Mouse (Mus musculus) left cerebral cortex, postnatal 36 days (tissue): ENCODE measurements around the gene Slc44a3. TPM values are rescaled to one million over a fixed set of nuclear protein-coding genes. Genes with fewer than 3 reads are reported as not detected.
"Not testable (repeated sequence)": the region's sequence is repeated elsewhere in the genome, so short reads cannot be mapped to it uniquely, and the experiment has no call there.

Source experiments
- DNase-seq, 2 experiments: peaks; one replicate each; pipeline ENCODE4 v3.0.0; 2021 to 2022; ENCODE audit warnings: low spot score in 2 of 2, mixed read lengths in 1 of 2
- intact Hi-C: fragments of 180-260 bp; cut with DNase I; formaldehyde crosslinking; loops from one replicate; pipeline ENCODE4 v1.15.1; 2025
- total RNA-seq, 2 experiments: library from RNA; stranded (reverse); gene quantifications; 2 replicates each; pipeline ENCODE4 v1.2.3; 2021

The Slc44a3 gene
- total RNA-seq, 2 experiments from 2014 or later, result not detected

GRCm38 (mm10) chr3:121556304-121556703, 24.1 kb upstream of the Slc44a3 start:
- intact Hi-C loops, result no loop called here
- DNase-seq, result no peak

- intact Hi-C loops, result no loop called here
- no peak for DNase-seq
These were observed 21.1 kb upstream of the Slc44a3 start for GRCm38 (mm10) chr3:121553294-121553693.

GRCm38 (mm10) chr3:121552723-121553122, 20.5 kb upstream of the Slc44a3 start:
- intact Hi-C loops, result no loop called here
- no peak for DNase-seq

GRCm38 (mm10) chr3:121550370-121550769, 18.2 kb upstream of the Slc44a3 start:
- DNase-seq, result no peak
- intact Hi-C loops, result no loop called here

- intact Hi-C loops, result no loop called here
- no peak for DNase-seq
These were observed 15.8 kb upstream of the Slc44a3 start for GRCm38 (mm10) chr3:121547851-121548624.

- DNase-seq, result no peak
- intact Hi-C loops, result loop anchor here (2.0 kb wide), 1 partner anchor 196 kb away; no protein-coding TSS in a partner anchor
These were observed 8.4 kb upstream of the Slc44a3 start for GRCm38 (mm10) chr3:121540621-121541020.

GRCm38 (mm10) chr3:121539871-121540431, 7.7 kb upstream of the Slc44a3 start:
- intact Hi-C loops, result loop anchor here (2.0 to 10.0 kb wide), 3 partner anchors 197 to 315 kb away; no protein-coding TSS in a partner anchor
- peak in 1 of 2 experiments; percentile 10 for DNase-seq

GRCm38 (mm10) chr3:121538847-121539246, 6.6 kb upstream of the Slc44a3 start:
- intact Hi-C loops, result loop anchor here (5.0 to 10.0 kb wide), 2 partner anchors 232 to 316 kb away; no protein-coding TSS in a partner anchor
- DNase-seq, result not testable (repeated sequence)

- DNase-seq, result no peak
- intact Hi-C loops, result loop anchor here (2.0 to 10.0 kb wide), 3 partner anchors 223 to 317 kb away; no protein-coding TSS in a partner anchor
These were observed 5.8 kb upstream of the Slc44a3 start for GRCm38 (mm10) chr3:121537996-121538395.

GRCm38 (mm10) chr3:121536803-121537202, 4.6 kb upstream of the Slc44a3 start:
- intact Hi-C loops, result loop anchor here (2.0 to 10.0 kb wide), 3 partner anchors 224 to 318 kb away; no protein-coding TSS in a partner anchor
- DNase-seq, result no peak

GRCm38 (mm10) chr3:121535813-121536504, 3.8 kb upstream of the Slc44a3 start:
- intact Hi-C loops, result loop anchor here (2.0 to 10.0 kb wide), 3 partner anchors 225 to 319 kb away; no protein-coding TSS in a partner anchor
- peak; percentile 20 to 41 for DNase-seq

- DNase-seq, result no peak
- intact Hi-C loops, result loop anchor here (10.0 kb wide), 1 partner anchor 323 kb away; no protein-coding TSS in a partner anchor
These were observed 645 bp downstream of the Slc44a3 start for GRCm38 (mm10) chr3:121531370-121532148.

- intact Hi-C loops, result loop anchor here (10.0 kb wide), 1 partner anchor 324 kb away; no protein-coding TSS in a partner anchor
- DNase-seq, result no peak
These were observed 1.5 kb downstream of the Slc44a3 start for GRCm38 (mm10) chr3:121530546-121531258.

- intact Hi-C loops, result no loop called here
These were observed 5.8 kb downstream of the Slc44a3 start for GRCm38 (mm10) chr3:121526096-121527093.

GRCm38 (mm10) chr3:121521633-121522125, 10.5 kb downstream of the Slc44a3 start:
- DNase-seq, result no peak
- intact Hi-C loops, result no loop called here

More at GRCm38 (mm10) chr3:121526096-121527093, 5.8 kb downstream of the Slc44a3 start:
- DNase-seq, result no peak

GRCm38 (mm10) chr3:121521123-121521522, 11.1 kb downstream of the Slc44a3 start:
- DNase-seq, result no peak
- intact Hi-C loops, result no loop called here

GRCm38 (mm10) chr3:121517030-121517429, 15.2 kb downstream of the Slc44a3 start:
- intact Hi-C loops, result no loop called here
- no peak for DNase-seq
